Mouse (Mus musculus) cerebellum, postnatal 4 days (tissue): ENCODE results near the gene 1500009C09Rik.
A peak's percentile ranks its signal among the peaks of the same experiment; 100 is the strongest.
"Not testable (repeated sequence)": the region's sequence is repeated elsewhere in the genome, so short reads cannot be mapped to it uniquely, and the experiment has no call there.

Experiments used
- DNase-seq, 2 experiments: peaks; one replicate each; pipeline ENCODE4 v3.0.0; 2022; ENCODE audit warnings: low spot score in 2 of 2, mixed read lengths in 1 of 2

The 1500009C09Rik gene

DNA sequence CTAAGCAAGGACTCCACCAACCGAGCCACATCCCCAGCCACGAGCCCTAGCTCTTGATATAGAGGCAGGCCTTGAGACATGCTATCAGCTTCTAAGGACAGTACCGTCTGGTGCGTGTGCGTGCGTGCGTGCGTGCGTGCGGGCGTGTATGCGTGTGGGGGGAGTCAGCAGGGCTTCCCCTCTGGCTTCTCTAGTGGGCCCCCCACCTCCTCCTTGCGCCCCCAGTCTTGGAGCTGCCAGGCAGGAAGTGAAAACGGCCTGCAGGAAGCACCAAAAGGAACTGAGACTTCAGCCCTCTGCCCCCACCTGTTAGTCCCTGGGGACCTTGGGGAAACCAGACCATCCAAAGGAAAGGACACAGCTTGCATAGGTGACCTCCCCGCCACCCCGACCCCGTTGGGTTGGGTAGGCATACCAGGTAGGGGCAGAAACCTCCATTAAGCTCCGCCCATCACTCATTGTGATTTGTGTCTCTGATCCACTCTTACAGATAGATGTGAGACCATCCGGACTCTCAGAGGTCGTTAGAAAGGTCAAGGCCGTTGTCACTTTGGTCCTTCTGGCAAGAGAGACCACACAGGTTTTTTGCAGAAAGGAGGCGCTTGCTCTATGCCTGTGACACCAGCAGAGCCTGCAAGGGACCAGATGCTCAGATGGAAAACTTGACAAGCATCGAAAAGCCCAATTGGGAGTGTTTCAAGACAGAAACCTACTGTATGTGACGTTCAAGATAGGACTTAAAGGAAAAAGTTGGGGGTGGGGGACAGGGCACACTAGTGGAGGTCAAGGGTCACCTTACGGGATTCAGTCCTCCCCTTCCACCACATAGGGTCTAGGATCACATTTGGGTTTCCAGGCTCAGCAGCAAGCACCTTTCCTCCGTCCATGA lies 33.2 kb upstream of the 1500009C09Rik start:
- DNase-seq, result no peak

DNA sequence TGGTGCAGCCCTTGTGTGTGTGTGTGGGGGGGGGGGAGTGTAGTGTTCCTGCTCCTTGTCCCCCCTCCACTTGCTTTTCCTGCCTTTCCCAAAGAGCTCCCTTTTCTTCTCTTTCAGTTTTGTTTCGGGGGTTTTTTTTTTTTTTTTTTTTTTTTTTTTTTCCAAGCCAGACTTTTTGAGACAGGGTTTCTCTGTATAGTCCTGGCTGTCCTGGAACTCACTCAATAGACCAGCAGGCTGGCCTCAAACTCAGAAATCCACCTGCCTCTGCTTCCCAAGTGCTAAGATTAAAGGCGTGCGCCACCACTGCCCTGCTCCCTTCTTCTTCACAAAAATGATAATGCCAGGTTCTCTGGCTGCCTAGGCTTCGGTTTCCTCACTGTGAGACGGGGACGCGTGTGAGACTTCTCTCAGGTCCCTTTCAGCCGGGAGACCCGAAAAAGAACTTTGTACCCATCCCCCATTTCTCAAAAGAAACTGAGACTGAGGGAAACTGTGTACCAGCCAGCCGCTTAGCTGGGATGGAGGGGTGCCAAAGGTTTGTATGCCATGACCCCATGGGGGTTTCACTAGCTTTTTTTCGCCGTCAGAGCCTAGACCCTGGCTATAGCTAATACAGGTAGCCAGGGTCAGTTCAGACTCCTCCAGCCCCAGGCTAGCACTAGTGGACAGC lies 32.1 kb upstream of the 1500009C09Rik start:
- no peak for DNase-seq

- no peak for DNase-seq
These were observed 30.9 kb upstream of the 1500009C09Rik start for GRCm38 (mm10) chr15:82221104-82221860.

DNA sequence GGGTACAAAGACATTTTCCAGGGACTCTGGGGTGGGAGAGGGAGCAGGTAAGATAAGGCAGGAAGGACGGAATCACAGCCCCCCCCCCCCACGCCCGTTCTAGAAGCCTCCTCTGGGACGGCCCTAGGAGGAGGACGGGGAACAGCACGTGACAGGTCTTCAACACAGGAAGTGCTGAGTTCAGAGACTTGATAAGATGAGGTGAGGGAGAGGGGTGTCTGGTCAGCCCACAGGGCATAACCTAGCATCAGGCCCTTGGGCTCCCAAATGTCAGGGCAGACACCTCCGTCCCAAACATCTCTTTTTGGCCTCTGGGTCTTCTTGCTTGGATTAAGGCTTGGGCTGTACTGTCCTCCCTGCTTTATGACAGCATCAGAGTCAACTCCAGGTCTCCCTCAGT lies 28.9 kb upstream of the 1500009C09Rik start:
- no peak for DNase-seq

DNA sequence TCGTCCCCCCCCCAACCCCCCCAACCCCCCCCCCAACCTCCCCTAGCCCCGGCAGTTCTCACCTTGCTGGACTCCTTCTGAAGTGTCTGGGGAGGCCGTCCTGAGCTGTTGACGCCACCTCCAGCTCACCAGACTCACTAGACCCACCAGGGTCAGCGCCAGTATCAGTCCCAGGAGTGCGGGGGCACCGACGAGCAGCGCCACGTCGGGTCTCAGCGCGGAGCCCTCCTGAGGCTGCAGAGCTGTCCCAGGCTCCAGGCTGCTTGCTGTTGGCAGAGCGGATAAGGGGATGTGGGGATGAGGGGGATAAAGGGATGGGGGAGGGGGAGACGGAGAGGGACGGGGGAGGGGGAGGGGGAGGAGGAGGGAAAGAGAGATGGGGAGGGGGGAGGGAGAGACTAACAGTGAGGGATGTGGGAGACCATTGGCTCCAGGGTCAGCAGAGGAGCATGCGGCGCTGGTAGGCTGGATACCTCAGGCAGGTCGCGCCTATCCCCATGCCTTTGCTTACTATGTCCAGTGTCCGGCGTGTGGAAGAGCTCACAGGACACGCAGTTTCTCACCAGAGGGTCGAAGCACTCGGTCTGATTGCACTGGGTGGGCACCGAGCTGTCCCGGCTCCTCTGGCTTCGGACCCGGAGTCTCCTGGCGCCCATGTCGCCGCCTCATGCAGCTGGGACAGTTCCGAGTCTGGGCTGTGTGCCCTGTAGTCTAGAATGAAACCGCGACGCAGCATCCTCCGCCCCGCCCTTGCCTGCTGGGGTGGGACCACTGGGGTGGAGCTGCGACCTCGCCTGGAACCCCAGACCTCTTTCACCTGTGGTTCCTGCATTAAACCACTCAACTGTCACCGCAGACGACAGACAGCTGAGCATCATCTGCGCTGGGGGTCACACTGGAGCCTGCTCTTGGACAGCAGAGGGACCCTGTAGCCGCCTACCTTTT lies 28.3 kb upstream of the 1500009C09Rik start, which contains the start of gene Tnfrsf13c:
Gene Tnfrsf13c (minus strand): TSS at position 713 of the 945 bp plus-strand sequence.
- peak in 1 of 2 experiments; percentile 55 for DNase-seq

GRCm38 (mm10) chr15:82224602-82225215 lies 27.5 kb upstream of the 1500009C09Rik start:
- no peak for DNase-seq

DNA sequence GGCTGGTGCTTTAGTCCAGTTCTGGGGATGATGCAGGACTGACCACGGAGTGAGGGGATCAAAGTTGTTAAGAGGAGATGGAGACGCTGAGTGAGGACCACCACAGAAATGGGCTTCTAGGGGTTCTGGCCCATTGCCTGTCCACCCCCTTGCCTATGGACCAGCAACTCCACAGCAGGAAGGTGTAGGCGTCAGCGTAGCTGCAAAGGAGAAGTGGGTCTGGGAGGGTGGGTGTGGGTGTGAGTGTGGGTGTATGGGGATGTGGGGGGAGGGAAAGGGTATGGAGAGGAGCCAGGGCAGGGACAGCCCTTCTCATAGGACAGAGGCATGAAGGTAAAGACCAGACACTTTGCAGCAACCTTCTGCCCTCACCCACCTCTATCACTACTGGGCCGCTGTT lies 26.4 kb upstream of the 1500009C09Rik start:
- DNase-seq, result no peak

DNA sequence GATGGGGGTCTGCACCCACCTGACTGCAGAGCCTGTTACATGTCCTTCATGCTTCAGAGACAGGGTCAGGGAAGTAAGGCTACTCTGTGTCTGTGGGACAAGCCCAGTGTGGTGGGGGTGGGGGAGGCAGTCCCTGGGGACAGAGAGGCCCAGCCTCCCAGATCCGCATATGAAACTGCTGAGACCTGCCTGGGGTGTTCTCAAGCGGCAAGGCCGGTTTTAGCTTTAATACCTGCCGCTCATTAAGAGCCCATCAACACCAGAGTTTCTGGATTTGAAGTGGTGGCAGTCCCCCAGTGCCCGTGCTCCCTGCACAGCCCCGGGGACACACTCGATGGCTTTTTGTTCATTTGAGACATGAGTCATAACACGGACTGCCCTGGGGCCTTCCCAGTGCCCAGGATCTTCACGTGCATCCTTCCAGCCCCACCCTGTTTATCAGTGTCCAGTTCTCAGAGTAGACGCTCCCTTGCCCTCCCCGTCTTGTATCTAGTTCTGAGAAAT lies 22.6 kb upstream of the 1500009C09Rik start:
- DNase-seq, result no peak

DNA sequence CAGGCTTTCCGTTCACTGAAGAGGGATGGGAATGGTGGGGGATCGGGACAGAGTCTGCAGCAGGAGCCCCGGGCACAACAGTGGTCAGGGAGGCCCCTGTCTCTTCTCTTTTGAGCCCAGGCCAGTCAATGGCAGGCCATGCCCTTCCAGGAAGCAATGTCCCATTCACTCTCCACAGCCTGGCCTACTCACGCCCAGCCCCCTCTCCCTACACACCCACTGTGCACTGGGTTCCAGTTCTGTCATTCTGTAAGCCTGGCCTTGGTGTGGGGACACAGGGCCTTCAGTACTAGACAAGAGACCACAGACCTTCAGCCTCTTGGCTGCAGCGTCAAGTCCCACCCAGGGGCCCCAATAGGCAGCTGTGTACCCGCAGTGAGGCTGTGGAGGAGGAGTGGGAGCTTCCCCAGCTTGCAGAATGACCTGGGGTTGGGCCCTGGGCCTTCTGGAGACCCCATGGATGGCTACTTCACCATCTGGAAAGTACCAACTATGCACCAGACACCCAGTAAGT lies 22.0 kb upstream of the 1500009C09Rik start:
- no peak for DNase-seq

- no peak for DNase-seq
These were observed 21.1 kb upstream of the 1500009C09Rik start for GRCm38 (mm10) chr15:82231100-82231499.

GRCm38 (mm10) chr15:82231591-82232378 lies 20.4 kb upstream of the 1500009C09Rik start:
- peak in 1 of 2 experiments; percentile 59 for DNase-seq

DNA sequence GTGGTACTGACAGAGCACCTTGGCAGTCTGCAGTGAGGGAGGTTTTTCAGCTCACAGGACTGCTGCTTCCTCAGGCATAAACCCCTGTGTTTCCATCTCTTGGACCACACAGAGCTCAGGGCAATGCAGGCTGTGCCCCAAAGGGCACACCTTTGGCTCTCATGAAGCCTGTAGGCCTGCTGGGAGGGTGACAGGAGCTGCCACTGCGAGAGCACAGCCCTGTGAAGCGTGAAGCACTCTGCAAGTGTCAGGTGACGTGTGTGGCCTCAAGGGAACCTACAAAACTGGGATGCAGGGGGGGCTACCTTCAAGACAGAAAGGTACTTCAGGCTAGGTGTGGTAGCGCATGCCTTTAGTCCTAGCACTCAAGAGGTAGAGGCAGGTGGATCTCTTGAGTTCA lies 19.5 kb upstream of the 1500009C09Rik start:
- DNase-seq, result no peak

- no peak for DNase-seq
These were observed 16.5 kb upstream of the 1500009C09Rik start for GRCm38 (mm10) chr15:82235661-82236060.

- DNase-seq, result peak; percentile 80 to 88
These were observed 15.6 kb upstream of the 1500009C09Rik start for GRCm38 (mm10) chr15:82236565-82236964.

- no peak for DNase-seq
These were observed 8.9 kb upstream of the 1500009C09Rik start for GRCm38 (mm10) chr15:82243311-82243710.

GRCm38 (mm10) chr15:82243742-82244114 lies 8.5 kb upstream of the 1500009C09Rik start:
- DNase-seq, result no peak

- peak; percentile 90 to 95 for DNase-seq
These were observed 7.9 kb upstream of the 1500009C09Rik start, which contains the start of gene Cenpm for GRCm38 (mm10) chr15:82244115-82244804. TSS of gene Cenpm (minus strand) at chr15:82244748.

GRCm38 (mm10) chr15:82244805-82245161 lies 7.4 kb upstream of the 1500009C09Rik start:
- not testable (repeated sequence) for DNase-seq
